Comparison of ENCODE assay signal across 13 mouse cellular contexts in the genomic region with DNA sequence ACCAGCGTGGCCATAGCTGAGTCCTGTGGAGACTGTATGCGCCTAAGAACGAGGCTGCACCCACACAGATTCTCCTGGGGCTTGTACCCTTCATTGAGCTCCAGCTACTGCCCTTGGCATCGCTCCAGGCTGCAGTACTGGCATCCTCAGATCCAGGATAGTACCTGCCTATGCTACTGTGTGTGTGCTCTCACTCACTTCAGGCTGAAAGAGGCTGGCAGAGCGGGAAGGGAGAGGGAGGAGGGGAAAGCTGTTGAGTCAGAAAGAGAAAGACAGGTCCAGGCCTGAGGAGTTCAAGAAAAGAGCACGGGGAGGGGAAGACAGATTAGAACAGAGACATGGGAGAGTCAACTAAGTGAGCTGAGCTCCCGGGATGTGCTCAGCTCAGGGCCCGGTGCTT. TPM values are rescaled to one million over a fixed set of nuclear protein-coding genes. Genes with fewer than 3 reads are reported as not detected.
DNase-seq lines count a peak whose midpoint lies in the region; ATAC-seq lines count a peak whose summit lies in the region.
"Had no signal": no experiment of that assay in that cellular context is flagged by ENCODE, and none has a peak within 500 bp of the region (broad histone marks: within the 10 kb centered on the region; RNA-seq: fewer than 3 reads in every experiment).

No protein-coding gene starts in this region.

- intact Hi-C loops in heart, postnatal 14 days (cut with DNase I), result no loop called here
- intact Hi-C loops in gastrocnemius, postnatal 36 days (cut with DNase I), result no loop called here

- no peak overlapping the region for H3K9ac ChIP-seq in hindbrain, embryonic 15.5 days
- H3K9ac ChIP-seq in stomach, embryonic 15.5 days, result no peak overlapping the region

- WGBS in forebrain, embryonic 10.5 days, result 76% methylated on average over 8 of the region's 8 CpGs
- 43% methylated on average over 8 of the region's 8 CpGs for WGBS in hindbrain, embryonic 15.5 days
- WGBS in stomach, embryonic 15.5 days, result 54% methylated on average over 8 of the region's 8 CpGs

- ATAC-seq in hindbrain, embryonic 15.5 days (ENCODE audit: low FRiP score, low read depth), result no peak
- no peak for ATAC-seq in stomach, embryonic 15.5 days (ENCODE audit: insufficient read depth, low FRiP score, low read depth)

- no peak overlapping the region for H3K4me2 ChIP-seq in hindbrain, embryonic 15.5 days
- H3K4me2 ChIP-seq in stomach, embryonic 15.5 days, result no peak overlapping the region

- peak overlapping the region; percentile 90 for H3K27ac ChIP-seq in forebrain, embryonic 10.5 days
- peak overlapping the region; percentile 7; the same call in 1 of the 2 replicates for H3K27ac ChIP-seq in hindbrain, embryonic 15.5 days (replicated peaks)
- peak overlapping the region; percentile 2; the same call in 1 of the 2 replicates for H3K27ac ChIP-seq in stomach, embryonic 15.5 days

- peaks cover 17% of the 10 kb centered on the region for H3K9me3 ChIP-seq in forebrain, embryonic 10.5 days
- no peaks in the 10 kb centered on the region for H3K9me3 ChIP-seq in hindbrain, embryonic 15.5 days
- H3K9me3 ChIP-seq in stomach, embryonic 15.5 days, result no peaks in the 10 kb centered on the region

- peak; percentile 30 for DNase-seq in retina, postnatal 1 day
- no peak for DNase-seq in retina, embryonic 14.5 days (ENCODE audit: low spot score)
- no peak for DNase-seq in forebrain, embryonic 10.5 days (ENCODE audit: extremely low spot score, low spot score)
- no peak for DNase-seq in heart, postnatal 14 days
- DNase-seq in embryo, embryonic 10.5 days (ENCODE audit: low spot score), result no peak
- no peak for DNase-seq in gastrocnemius, postnatal 36 days
- DNase-seq: heart, adult 18-20 months; kidney, postnatal 25 days; lung, adult 18-20 months; right cerebral cortex, adult 18-20 months had no signal

- peaks cover 8% of the 10 kb centered on the region for H3K27me3 ChIP-seq in forebrain, embryonic 10.5 days (ENCODE audit: poor library complexity, severe bottlenecking)
- H3K27me3 ChIP-seq in hindbrain, embryonic 15.5 days, result no peaks in the 10 kb centered on the region
- H3K27me3 ChIP-seq in stomach, embryonic 15.5 days (replicated peaks), result no peaks in the 10 kb centered on the region

- peaks cover 49% of the 10 kb centered on the region for H3K36me3 ChIP-seq in forebrain, embryonic 10.5 days (replicated peaks)
- no peaks in the 10 kb centered on the region for H3K36me3 ChIP-seq in hindbrain, embryonic 15.5 days
- H3K36me3 ChIP-seq in stomach, embryonic 15.5 days, result no peaks in the 10 kb centered on the region

- H3K4me3 ChIP-seq in forebrain, embryonic 10.5 days, result no peak overlapping the region
- no peak overlapping the region for H3K4me3 ChIP-seq in hindbrain, embryonic 15.5 days
- no peak overlapping the region for H3K4me3 ChIP-seq in stomach, embryonic 15.5 days (replicated peaks)

- peaks cover 98% of the 10 kb centered on the region for H3K4me1 ChIP-seq in forebrain, embryonic 10.5 days
- peaks cover 61% of the 10 kb centered on the region for H3K4me1 ChIP-seq in hindbrain, embryonic 15.5 days (replicated peaks)
- H3K4me1 ChIP-seq in stomach, embryonic 15.5 days, result peaks cover 36% of the 10 kb centered on the region

RNA-seq across cellular contexts. Expression of gene Boc, which starts 25.2 kb away (rescaled TPM):
- 25.9 TPM in 2 replicates for polyA plus RNA-seq in forebrain, embryonic 10.5 days (2016; fragmentation: Nextera tagmentation; extraction: Ambion mirVana)
- 15.8 and 19.4 TPM in 2 replicates for polyA plus RNA-seq in hindbrain, embryonic 15.5 days (2015; fragmentation: Nextera tagmentation; extraction: Ambion mirVana)
- polyA plus RNA-seq in stomach, embryonic 15.5 days (2015; fragmentation: Nextera tagmentation; extraction: Ambion mirVana), result 12.6 and 14.0 TPM in 2 replicates
- total RNA-seq in heart, postnatal 14 days (2021), result 1 to 10 TPM; 7.1 to 8.6 TPM
- total RNA-seq in gastrocnemius, postnatal 36 days (2021), result 1 to 10 TPM; 3.7 to 3.8 TPM
- total RNA-seq: monocyte, adult 5-6 weeks had no signal

Comparison
In these comparisons a context has a peak if more than half of its experiments do, and no peak if none do; other contexts are left out.
1. H3K27ac ChIP-seq: peak in every context shown above with its lines; median percentile 90 in forebrain, embryonic 10.5 days; 7 in hindbrain, embryonic 15.5 days; 2 in stomach, embryonic 15.5 days.